Mouse (Mus musculus) neural tube, embryonic 15.5 days (tissue): ENCODE results near the gene Btbd3. TPM values are rescaled to one million over a fixed set of nuclear protein-coding genes. Genes with fewer than 3 reads are reported as not detected.

Experiments
- ATAC-seq: fragments of 200-750 bp; cut with Nextera tagmentation; 2 replicates; pipeline ENCODE4 v1.8.0; 2017; ENCODE audit warnings: mild to moderate bottlenecking, moderate TSS enrichment, moderate library complexity; ENCODE audit not compliant: low FRiP score
- H3K27ac ChIP-seq: fragments of 300-500 bp; sonication (generic); replicated peaks from 2 replicates; pipeline ENCODE4 v1.5.1; 2015; ENCODE audit warnings: mild to moderate bottlenecking, inconsistent platforms
- H3K27me3 ChIP-seq: fragments of 300-500 bp; sonication (generic); replicated peaks from 2 replicates; pipeline ENCODE4 v1.6.1; 2015; ENCODE audit warnings: inconsistent platforms
- H3K36me3 ChIP-seq: fragments of 300-500 bp; sonication (generic); 2 replicates; pipeline ENCODE4 v1.6.1; 2015; ENCODE audit warnings: inconsistent platforms
- H3K4me1 ChIP-seq: fragments of 300-500 bp; sonication (generic); 2 replicates; pipeline ENCODE4 v1.6.1; 2015; ENCODE audit warnings: inconsistent platforms
- H3K4me2 ChIP-seq: fragments of 300-500 bp; sonication (generic); 2 replicates; pipeline ENCODE4 v1.6.1; 2015; ENCODE audit warnings: inconsistent platforms, mild to moderate bottlenecking, moderate library complexity
- H3K4me3 ChIP-seq: fragments of 300-500 bp; sonication (generic); replicated peaks from 2 replicates; pipeline ENCODE4 v1.5.1; 2015; ENCODE audit warnings: mild to moderate bottlenecking, inconsistent platforms
- H3K9ac ChIP-seq: fragments of 300-500 bp; sonication (generic); replicated peaks from 2 replicates; pipeline ENCODE4 v1.6.1; 2015; ENCODE audit warnings: mild to moderate bottlenecking, inconsistent platforms
- H3K9me3 ChIP-seq: fragments of 300-500 bp; sonication (generic); replicated peaks from 2 replicates; pipeline ENCODE4 v1.6.1; 2016; ENCODE audit warnings: inconsistent platforms
- WGBS: fragments of 180-500 bp; shearing (Covaris S2); methylation state at CpG from one replicate; pipeline ENCODE4 v1.1.7; 2015; ENCODE audit warnings: mixed read lengths; 5-methylcytosine and 5-hydroxymethylcytosine counted together
- polyA plus RNA-seq: library from polyadenylated mRNA; unstranded; fragments of >200 nt; fragmentation: Nextera tagmentation; extraction: Ambion mirVana; gene quantifications from 2 replicates; pipeline ENCODE4 v1.2.1, GENCODE M21; 2015

Btbd3 gene
- polyA plus RNA-seq, 1 experiment from 2014 or later = 18.6 TPM

DNA sequence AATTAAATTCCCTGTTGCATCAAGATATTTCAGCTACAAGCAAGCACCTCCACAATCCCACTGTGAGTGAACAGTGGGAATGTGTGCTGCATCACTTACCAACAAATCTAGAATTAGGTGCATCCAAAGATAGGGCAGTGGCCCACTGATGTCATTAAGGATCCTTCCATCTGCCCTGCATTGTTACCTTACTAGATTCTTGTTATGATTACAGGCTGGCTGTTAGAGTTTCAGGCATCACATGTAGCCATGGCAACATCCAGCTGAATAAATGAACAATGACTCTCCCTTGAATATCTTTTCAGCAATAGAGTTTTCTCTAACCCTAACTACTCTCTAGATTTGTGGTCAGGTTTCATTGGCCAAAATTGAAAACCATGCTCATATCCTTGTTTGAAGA lies 150.3 kb downstream of the Btbd3 start:
- no peaks in the 10 kb centered on the region for H3K27me3 ChIP-seq
- H3K9ac ChIP-seq = no peak overlapping the region
- H3K9me3 ChIP-seq = no peaks in the 10 kb centered on the region
- no peaks in the 10 kb centered on the region for H3K36me3 ChIP-seq
- H3K4me3 ChIP-seq = no peak overlapping the region
- H3K27ac ChIP-seq = no peak overlapping the region
- H3K4me2 ChIP-seq = no peak overlapping the region
- H3K4me1 ChIP-seq = peaks cover 7% of the 10 kb centered on the region; the same call in 1 of the 2 replicates
- peak; percentile 54 for ATAC-seq

DNA sequence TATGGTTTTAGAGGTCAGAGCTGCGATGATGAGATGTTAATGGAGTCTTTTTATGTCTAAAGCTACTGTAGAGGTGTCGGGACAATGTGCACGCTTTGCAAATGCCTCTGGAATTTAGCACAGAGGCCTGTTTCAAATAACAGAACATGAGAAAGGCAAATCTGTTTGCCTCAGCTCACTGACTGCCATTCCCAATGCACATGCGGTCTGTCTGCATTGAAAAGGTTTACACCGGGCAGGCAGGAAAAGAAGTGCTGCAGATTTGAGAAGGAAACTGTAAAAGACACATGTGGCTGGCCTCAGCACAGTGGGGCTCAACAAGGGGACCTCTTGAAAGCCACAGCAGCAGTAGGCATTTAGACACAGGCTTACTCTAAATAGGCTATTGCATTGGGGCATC lies 156.2 kb downstream of the Btbd3 start:
- ATAC-seq = no peak
- H3K9me3 ChIP-seq = no peaks in the 10 kb centered on the region

DNA sequence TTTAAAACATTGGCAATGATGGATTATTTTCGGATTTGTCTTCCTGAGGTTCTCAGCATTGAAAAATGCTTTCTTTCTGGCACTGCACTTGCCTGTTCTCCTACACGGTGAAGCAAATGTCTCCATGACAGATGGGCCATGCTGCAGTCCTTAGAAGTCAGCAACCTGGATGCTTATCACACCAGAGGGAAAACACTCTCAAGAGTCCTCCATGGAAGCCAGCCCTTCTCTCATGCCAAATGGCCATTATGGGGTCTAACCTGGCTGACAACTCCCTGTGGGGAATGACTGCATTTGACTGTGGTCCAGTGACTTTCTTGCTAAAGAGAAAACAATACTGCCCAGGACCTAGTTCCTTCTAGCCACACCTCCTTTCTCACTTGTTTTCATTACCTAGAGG lies 166.0 kb downstream of the Btbd3 start:
- WGBS = 85% methylated on average over 2 of the region's 2 CpGs
- H3K4me2 ChIP-seq = no peak overlapping the region
- no peaks in the 10 kb centered on the region for H3K36me3 ChIP-seq
- H3K27me3 ChIP-seq = no peaks in the 10 kb centered on the region
- ATAC-seq = no peak
- H3K27ac ChIP-seq = no peak overlapping the region
- no peaks in the 10 kb centered on the region for H3K9me3 ChIP-seq
- no peak overlapping the region for H3K4me3 ChIP-seq
- no peaks in the 10 kb centered on the region for H3K4me1 ChIP-seq
- H3K9ac ChIP-seq = no peak overlapping the region

More for the DNA sequence above, 156.2 kb downstream of the Btbd3 start:
- no peaks in the 10 kb centered on the region for H3K4me1 ChIP-seq
- H3K27ac ChIP-seq = no peak overlapping the region
- no peak overlapping the region for H3K4me2 ChIP-seq
- no peak overlapping the region for H3K9ac ChIP-seq
- H3K27me3 ChIP-seq = no peaks in the 10 kb centered on the region
- H3K4me3 ChIP-seq = no peak overlapping the region
- WGBS = 61% methylated on average over 5 of the region's 5 CpGs
- H3K36me3 ChIP-seq = no peaks in the 10 kb centered on the region

DNA sequence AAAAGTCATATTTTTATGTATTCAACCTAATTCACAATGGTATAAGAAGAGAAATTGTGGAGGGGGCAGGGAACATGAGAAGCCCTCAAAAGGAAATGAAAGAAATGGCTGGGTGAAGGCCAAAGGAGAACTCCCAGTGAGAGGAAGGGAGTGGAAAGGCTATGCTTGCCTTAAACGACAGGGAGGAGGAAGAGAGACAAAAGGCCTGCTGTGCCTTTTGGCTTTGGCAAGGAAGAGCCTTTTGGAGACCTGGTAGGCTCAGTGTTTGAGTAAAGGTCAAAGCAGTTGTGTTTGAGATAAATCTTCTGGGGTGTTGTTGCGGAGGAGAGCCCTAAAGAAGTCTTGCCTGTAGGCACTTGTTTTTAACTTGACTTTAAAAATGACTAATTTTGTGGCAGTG lies 175.6 kb downstream of the Btbd3 start:
- no peak for ATAC-seq
- no peak overlapping the region for H3K9ac ChIP-seq
- no peaks in the 10 kb centered on the region for H3K36me3 ChIP-seq
- 38% methylated on average over 2 of the region's 2 CpGs for WGBS
- no peak overlapping the region for H3K27ac ChIP-seq
- H3K4me3 ChIP-seq = no peak overlapping the region
- no peak overlapping the region for H3K4me2 ChIP-seq
- H3K9me3 ChIP-seq = no peaks in the 10 kb centered on the region
- no peaks in the 10 kb centered on the region for H3K27me3 ChIP-seq
- no peaks in the 10 kb centered on the region for H3K4me1 ChIP-seq

DNA sequence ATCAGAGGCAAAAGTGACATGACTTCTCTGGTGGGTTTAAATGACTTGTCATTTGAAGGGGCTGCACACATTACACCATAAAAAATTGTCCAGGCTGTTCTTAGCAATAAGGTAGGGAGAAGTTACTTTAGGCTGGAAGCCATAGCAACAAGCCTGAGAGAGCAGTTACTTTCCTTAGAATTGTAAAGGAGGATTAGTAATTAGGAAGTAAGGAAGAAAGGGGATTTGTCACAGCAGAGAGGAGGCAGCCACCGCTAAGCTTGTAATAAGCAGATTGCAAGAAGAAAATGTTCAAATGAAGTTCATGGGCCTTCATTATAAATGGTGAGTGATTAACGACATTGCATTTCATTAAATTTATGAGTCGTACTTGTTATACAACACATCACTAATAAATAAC lies 190.1 kb downstream of the Btbd3 start:
- ATAC-seq = no peak
- 45% methylated on average over 3 of the region's 3 CpGs for WGBS
- Histone ChIP-seq H3K4me1 (0 out of 2 replicates have a peak, but pooled peaks cover 5% of the 10 kb centered on the region), H3K4me3 (no peak overlapping the region), H3K9ac (no peak overlapping the region), H3K27ac (no peak overlapping the region), H3K4me2 (no peak overlapping the region), H3K9me3 (no peaks in the 10 kb centered on the region), H3K36me3 (no peaks in the 10 kb centered on the region), H3K27me3 (no peaks in the 10 kb centered on the region)

DNA sequence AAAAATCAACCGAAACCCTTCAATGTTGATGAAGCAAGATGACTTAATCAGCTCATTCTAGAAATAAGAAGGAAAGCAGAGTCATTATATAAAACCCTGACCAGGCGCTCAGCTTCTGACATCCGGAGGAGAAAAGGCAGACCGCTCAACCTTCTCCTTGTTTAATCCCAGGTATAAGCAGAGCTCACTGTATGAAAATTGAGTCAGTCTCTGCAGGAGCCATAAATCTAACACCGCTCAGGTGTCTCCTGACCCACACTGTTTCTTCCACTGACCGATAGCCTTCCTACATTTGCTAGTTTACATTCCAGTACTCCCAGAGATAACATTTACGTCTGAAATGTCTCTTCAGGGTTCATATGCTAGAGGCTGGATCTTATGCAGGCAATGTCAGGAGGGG lies 190.6 kb downstream of the Btbd3 start:
- 73% methylated on average over 7 of the region's 7 CpGs for WGBS
- H3K9me3 ChIP-seq = no peaks in the 10 kb centered on the region
- H3K36me3 ChIP-seq = no peaks in the 10 kb centered on the region
- ATAC-seq = no peak
- 0 out of 2 replicates have a peak, but pooled peaks cover 5% of the 10 kb centered on the region for H3K4me1 ChIP-seq
- no peak overlapping the region for H3K27ac ChIP-seq
- H3K9ac ChIP-seq = no peak overlapping the region
- H3K4me2 ChIP-seq = no peak overlapping the region
- no peak overlapping the region for H3K4me3 ChIP-seq
- H3K27me3 ChIP-seq = no peaks in the 10 kb centered on the region

DNA sequence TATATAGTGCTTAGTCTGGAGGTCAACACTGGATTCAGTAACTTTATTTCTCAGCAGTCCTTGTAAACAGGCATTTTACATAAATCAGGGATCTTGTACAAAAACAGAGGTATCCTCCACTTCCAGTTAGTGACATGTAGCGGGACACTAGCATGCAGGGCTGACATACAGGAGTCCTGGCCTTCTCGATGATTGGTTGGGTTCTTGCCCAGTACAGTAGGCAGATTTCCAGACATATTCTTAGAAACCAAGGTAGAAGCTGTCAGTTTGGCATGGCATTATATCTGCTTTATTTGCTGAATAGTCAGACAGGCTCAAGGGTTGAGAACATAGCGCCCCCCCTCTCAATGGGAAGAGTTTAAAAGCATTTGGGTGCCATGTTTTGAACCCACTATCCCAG lies 191.3 kb downstream of the Btbd3 start:
- Histone ChIP-seq H3K9me3 (no peaks in the 10 kb centered on the region), H3K4me3 (no peak overlapping the region), H3K4me2 (no peak overlapping the region), H3K9ac (no peak overlapping the region), H3K27ac (no peak overlapping the region), H3K4me1 (0 out of 2 replicates have a peak, but pooled peaks cover 5% of the 10 kb centered on the region), H3K36me3 (no peaks in the 10 kb centered on the region), H3K27me3 (no peaks in the 10 kb centered on the region)
- WGBS = 95% methylated on average over 3 of the region's 3 CpGs
- ATAC-seq = no peak

DNA sequence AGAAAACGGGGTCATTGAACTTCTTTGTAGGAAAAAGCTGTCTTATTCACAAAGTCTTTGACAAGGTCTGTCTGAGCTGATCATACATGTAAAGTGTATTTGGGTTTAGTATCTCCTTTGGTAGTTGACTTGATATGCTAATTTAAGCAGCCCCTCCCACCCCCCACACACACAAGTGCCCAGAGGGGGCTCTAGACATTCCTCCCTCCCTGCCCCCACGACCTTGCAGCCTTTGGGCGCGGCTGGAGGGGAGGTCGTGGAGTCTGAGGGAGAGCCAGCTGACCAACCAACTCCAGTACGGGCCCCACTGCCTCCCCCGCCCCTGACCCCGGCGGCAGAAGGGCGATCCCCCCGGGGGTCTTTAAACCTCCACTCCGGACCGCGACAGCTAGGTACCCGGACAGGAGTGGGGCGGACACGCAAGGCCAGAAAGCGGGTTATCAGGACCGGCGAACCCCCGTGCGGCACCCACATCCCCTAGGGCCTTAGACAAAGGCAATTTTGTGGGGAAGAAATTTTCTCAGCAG lies 211.7 kb downstream of the Btbd3 start:
- H3K4me2 ChIP-seq = no peak overlapping the region
- no peaks in the 10 kb centered on the region for H3K36me3 ChIP-seq
- no peak overlapping the region for H3K9ac ChIP-seq
- H3K27me3 ChIP-seq = no peaks in the 10 kb centered on the region
- no peaks in the 10 kb centered on the region for H3K9me3 ChIP-seq
- H3K4me1 ChIP-seq = no peaks in the 10 kb centered on the region
- H3K4me3 ChIP-seq = no peak overlapping the region
- ATAC-seq = no peak
- WGBS = 80% methylated on average over 22 of the region's 22 CpGs
- no peak overlapping the region for H3K27ac ChIP-seq

DNA sequence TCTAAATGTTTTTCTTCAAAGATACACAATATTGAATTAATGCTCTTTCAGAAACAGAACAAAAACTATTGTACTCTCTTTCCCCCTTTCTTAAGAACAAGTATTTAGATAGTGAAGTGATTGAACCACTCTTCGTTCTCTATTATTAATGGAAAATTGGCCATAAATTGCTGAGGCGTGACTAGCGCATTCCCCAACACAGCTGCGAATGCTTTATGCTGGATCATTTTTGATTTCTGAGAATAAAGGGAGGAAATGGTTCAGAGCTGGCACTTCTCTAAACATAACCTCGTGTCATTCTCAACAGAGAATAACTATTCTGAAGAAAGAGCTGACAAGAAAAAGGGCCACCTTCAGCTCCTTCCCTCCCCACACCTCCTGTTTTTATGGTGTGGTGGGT lies 217.0 kb downstream of the Btbd3 start:
- no peak for ATAC-seq
- WGBS = 75% methylated on average over 5 of the region's 5 CpGs
- H3K4me3 ChIP-seq = no peak overlapping the region
- no peak overlapping the region for H3K9ac ChIP-seq
- H3K4me1 ChIP-seq = no peaks in the 10 kb centered on the region
- no peaks in the 10 kb centered on the region for H3K36me3 ChIP-seq
- no peak overlapping the region for H3K27ac ChIP-seq
- no peaks in the 10 kb centered on the region for H3K9me3 ChIP-seq
- H3K4me2 ChIP-seq = no peak overlapping the region
- H3K27me3 ChIP-seq = no peaks in the 10 kb centered on the region

DNA sequence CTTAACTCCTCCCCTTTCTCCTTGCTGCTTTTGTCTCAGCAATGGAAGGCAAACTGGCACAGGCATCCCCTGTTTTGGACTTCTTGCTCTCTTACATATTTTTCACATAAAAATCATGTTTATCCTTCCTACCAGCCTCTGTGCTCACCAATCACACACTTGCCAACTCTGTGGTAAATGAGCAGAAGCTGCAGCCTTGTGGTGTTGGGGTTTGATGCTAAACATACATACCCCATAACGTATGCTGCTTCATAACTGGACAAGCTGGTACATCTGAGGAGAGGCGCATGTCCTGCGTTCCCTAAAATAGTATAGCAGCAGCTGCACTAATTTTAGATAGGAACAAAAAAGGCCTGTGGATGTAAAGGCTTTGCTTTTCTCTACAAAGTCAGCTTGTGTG lies 220.1 kb downstream of the Btbd3 start:
- Histone ChIP-seq H3K9ac (no peak overlapping the region), H3K4me3 (no peak overlapping the region), H3K27ac (no peak overlapping the region), H3K36me3 (no peaks in the 10 kb centered on the region), H3K9me3 (no peaks in the 10 kb centered on the region), H3K4me1 (no peaks in the 10 kb centered on the region), H3K27me3 (no peaks in the 10 kb centered on the region), H3K4me2 (no peak overlapping the region)
- 95% methylated on average over 3 of the region's 3 CpGs for WGBS
- no peak for ATAC-seq

DNA sequence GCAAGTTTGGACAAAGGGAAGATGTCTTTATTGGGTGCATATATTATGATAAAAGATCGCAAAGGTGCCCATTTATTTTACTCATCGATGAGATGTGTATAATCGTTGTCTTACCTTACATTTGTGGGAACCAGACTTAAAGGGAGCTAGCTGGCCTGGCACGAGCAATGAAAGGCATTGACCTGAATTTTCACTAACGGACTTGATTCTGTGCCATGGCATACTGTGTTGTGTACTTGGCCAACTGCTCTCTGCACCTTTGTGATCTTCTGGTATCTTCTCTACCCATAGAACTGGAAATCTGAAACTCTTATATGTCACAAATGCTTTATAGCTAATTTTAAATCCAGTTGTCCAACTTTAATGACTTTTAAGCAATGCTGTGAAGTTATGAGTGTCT lies 220.9 kb downstream of the Btbd3 start:
- 88% methylated on average over 5 of the region's 5 CpGs for WGBS
- no peak overlapping the region for H3K9ac ChIP-seq
- H3K4me2 ChIP-seq = no peak overlapping the region
- H3K27me3 ChIP-seq = no peaks in the 10 kb centered on the region
- H3K27ac ChIP-seq = no peak overlapping the region
- no peak for ATAC-seq
- no peak overlapping the region for H3K4me3 ChIP-seq
- no peaks in the 10 kb centered on the region for H3K9me3 ChIP-seq
- no peaks in the 10 kb centered on the region for H3K36me3 ChIP-seq
- H3K4me1 ChIP-seq = no peaks in the 10 kb centered on the region

DNA sequence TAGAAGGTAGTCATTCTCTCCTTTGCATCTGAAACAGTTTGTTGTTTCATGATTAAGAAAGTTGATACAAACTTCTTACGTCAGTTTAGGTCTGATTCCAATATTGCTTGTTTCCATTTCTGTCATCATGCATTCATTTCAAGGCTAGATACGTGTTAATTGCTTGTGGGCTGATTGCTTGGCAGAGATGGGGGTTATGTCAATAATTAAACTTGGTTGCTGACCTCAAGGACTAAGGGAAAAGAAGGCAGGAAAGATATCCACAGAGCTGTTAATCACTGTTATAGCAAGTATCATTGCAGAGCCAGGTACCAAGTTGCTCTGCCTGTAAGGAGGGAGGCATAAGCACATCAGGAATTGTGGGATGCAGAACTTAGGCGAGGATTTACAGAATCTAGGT lies 226.2 kb downstream of the Btbd3 start:
- ATAC-seq = no peak
- Histone ChIP-seq H3K4me1 (no peaks in the 10 kb centered on the region), H3K9ac (no peak overlapping the region), H3K4me3 (no peak overlapping the region), H3K4me2 (no peak overlapping the region), H3K9me3 (no peaks in the 10 kb centered on the region), H3K27ac (no peak overlapping the region), H3K36me3 (no peaks in the 10 kb centered on the region), H3K27me3 (no peaks in the 10 kb centered on the region)
- 91% methylated on average over 3 of the region's 3 CpGs for WGBS

DNA sequence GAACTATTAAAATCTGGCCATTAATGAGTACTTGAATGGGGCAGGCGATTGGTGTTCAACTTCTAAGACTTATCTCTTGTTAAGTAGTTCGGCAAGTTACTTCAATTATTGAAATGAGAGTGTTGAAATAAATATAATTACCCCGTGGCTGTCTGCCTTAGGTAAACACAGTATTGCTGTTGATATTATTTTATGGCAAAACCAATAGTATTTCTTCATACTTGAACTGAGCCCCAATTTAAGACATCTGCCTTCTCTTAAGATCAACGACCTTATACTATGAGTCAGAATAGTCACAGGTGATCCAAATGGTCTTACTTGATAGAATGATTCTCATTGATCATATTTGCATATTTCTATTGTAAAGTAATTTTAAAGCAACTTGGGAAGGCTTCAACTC lies 228.5 kb downstream of the Btbd3 start:
- Histone ChIP-seq H3K9ac (no peak overlapping the region), H3K27me3 (no peaks in the 10 kb centered on the region), H3K4me3 (no peak overlapping the region), H3K27ac (no peak overlapping the region), H3K36me3 (no peaks in the 10 kb centered on the region), H3K4me1 (no peaks in the 10 kb centered on the region), H3K4me2 (no peak overlapping the region), H3K9me3 (no peaks in the 10 kb centered on the region)
- 90% methylated on average over 4 of the region's 4 CpGs for WGBS
- no peak for ATAC-seq
